Mouse (Mus musculus): Measurements from ENCODE around the gene Rnf8. TPM values are rescaled to one million over a fixed set of nuclear protein-coding genes. Genes with fewer than 3 reads are reported as not detected.

Gene Rnf8
- polyA plus RNA-seq, 1 experiment from 2014 or later: 104 TPM

GRCm38 (mm10) chr17:29628946-29629345 lies 14.4 kb downstream of the Rnf8 start:
- H3K9ac ChIP-seq: no peak overlapping the region
- no peaks in the 10 kb centered on the region for H3K9me3 ChIP-seq (replicated peaks)
- ATAC-seq: no peak
- no peaks in the 10 kb centered on the region for H3K4me1 ChIP-seq
- no peaks in the 10 kb centered on the region for H3K27me3 ChIP-seq
- H3K4me2 ChIP-seq: no peak overlapping the region
- no peak overlapping the region for H3K27ac ChIP-seq
- H3K36me3 ChIP-seq (ENCODE audit: poor library complexity, severe bottlenecking): peaks cover 97% of the 10 kb centered on the region
- WGBS: 83% methylated on average over 5 of the region's 5 CpGs
- no peak overlapping the region for H3K4me3 ChIP-seq

DNA sequence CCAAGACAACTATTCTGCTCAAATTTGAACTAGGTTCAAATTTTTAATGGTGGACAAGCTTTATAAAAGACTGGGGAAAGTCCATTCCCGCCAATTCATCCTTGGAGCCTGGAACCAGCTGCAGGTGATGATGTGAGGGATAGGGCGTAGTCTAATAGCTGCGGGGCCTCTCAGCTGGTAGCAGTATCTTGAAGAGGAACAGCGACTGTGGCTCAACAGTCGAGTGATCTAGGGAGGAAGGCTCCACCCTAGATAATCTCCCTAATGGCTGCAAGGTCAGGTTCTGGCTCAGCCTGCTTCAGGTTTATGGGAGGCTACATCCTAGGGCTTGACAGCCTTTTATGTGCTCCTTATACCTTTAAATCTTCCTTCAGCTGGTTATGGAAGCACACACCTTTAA lies 15.0 kb downstream of the Rnf8 start:
- ATAC-seq: no peak
- 94% methylated on average over 5 of the region's 5 CpGs for WGBS
- peaks cover 97% of the 10 kb centered on the region for H3K36me3 ChIP-seq (ENCODE audit: poor library complexity, severe bottlenecking)

DNA sequence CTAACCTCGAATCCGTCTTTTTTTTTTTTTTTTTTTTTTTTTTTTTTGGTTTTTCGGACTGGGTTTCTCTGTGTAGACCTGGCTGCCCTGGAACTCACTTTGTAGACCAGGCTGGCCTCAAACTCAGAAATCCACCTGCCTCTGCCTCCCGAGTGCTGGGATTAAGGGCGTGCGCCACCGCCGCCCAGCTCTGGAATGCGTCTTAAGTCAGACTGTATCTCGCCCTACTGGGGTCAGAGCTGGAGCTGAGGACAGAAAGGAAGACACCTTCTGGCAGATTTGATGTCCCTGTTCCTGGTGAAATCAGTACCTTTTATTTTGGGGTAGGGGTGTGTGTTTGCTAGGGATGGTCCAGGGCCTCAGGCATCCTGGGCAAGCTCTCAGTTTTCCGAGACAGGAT lies 17.7 kb downstream of the Rnf8 start:
- Histone ChIP-seq H3K4me1 (no peaks in the 10 kb centered on the region), H3K36me3 (ENCODE audit: poor library complexity, severe bottlenecking) (peaks cover 97% of the 10 kb centered on the region), H3K4me2 (no peak overlapping the region), H3K27me3 (no peaks in the 10 kb centered on the region), H3K9ac (no peak overlapping the region), H3K4me3 (no peak overlapping the region), H3K27ac (no peak overlapping the region), H3K9me3 (replicated peaks) (no peaks in the 10 kb centered on the region)
- WGBS: 97% methylated on average over 11 of the region's 11 CpGs
- no peak for ATAC-seq

More for the DNA sequence above, 15.0 kb downstream of the Rnf8 start:
- no peak overlapping the region for H3K27ac ChIP-seq
- H3K4me2 ChIP-seq: no peak overlapping the region
- H3K9me3 ChIP-seq (replicated peaks): no peaks in the 10 kb centered on the region
- no peaks in the 10 kb centered on the region for H3K27me3 ChIP-seq
- no peaks in the 10 kb centered on the region for H3K4me1 ChIP-seq
- no peak overlapping the region for H3K9ac ChIP-seq
- no peak overlapping the region for H3K4me3 ChIP-seq

DNA sequence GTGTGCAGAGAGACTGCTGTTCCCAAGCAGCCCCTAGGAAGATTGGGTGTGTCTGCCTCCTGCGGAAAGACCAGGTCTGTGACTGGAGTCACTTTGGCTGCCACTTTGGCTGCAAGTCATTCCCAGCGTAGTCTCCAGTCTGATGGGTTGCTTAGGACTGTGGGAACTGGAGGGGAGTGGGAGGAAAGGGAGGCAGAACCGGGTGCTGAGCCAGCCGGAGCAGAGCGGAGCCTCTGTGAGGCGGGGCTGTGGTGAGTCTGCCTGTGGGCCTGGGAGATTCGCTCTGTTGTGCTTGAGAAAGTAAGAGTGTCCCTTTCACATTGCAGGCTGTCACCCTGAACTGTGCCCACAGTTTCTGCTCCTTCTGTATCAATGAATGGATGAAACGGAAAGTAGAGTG lies 20.9 kb downstream of the Rnf8 start:
- Histone ChIP-seq H3K4me1 (no peaks in the 10 kb centered on the region), H3K4me3 (no peak overlapping the region), H3K9ac (no peak overlapping the region), H3K36me3 (ENCODE audit: poor library complexity, severe bottlenecking) (peaks cover 96% of the 10 kb centered on the region), H3K27ac (no peak overlapping the region), H3K4me2 (no peak overlapping the region), H3K9me3 (replicated peaks) (no peaks in the 10 kb centered on the region), H3K27me3 (no peaks in the 10 kb centered on the region)
- 92% methylated on average over 8 of the region's 8 CpGs for WGBS
- no peak for ATAC-seq

- WGBS: 75% methylated on average over 5 of the region's 5 CpGs
- H3K9ac ChIP-seq: no peak overlapping the region
- H3K4me1 ChIP-seq: no peaks in the 10 kb centered on the region
- H3K9me3 ChIP-seq (replicated peaks): no peaks in the 10 kb centered on the region
- no peaks in the 10 kb centered on the region for H3K27me3 ChIP-seq
- H3K4me3 ChIP-seq: no peak overlapping the region
- no peak overlapping the region for H3K27ac ChIP-seq
- ATAC-seq: no peak
- peaks cover 96% of the 10 kb centered on the region for H3K36me3 ChIP-seq (ENCODE audit: poor library complexity, severe bottlenecking)
- H3K4me2 ChIP-seq: no peak overlapping the region
Observed at GRCm38 (mm10) chr17:29636118-29636517, 21.5 kb downstream of the Rnf8 start.

DNA sequence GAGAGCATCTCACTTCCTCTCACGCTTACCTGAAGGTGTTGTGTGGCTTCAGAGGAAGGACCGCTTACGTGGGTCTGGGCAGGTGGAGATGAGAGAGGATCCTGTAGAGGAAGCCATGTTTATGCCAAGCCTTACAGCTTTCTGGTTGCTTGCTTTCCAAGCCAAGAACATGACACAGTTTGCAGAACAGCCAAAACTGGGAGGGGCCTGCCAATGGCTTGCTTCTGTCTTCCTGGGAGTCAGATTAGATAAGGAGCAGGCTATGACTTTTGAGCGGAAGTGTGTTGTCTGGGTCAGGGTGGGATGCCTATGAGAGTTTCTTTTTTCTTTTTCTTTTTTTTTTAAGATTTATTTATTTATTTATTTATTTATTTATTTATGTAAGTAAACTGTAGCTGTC lies 22.8 kb downstream of the Rnf8 start:
- no peak overlapping the region for H3K4me3 ChIP-seq
- H3K9me3 ChIP-seq (replicated peaks): no peaks in the 10 kb centered on the region
- no peak overlapping the region for H3K9ac ChIP-seq
- H3K36me3 ChIP-seq (ENCODE audit: poor library complexity, severe bottlenecking): peaks cover 98% of the 10 kb centered on the region
- no peak for ATAC-seq
- 97% methylated on average over 4 of the region's 4 CpGs for WGBS
- no peaks in the 10 kb centered on the region for H3K27me3 ChIP-seq
- no peak overlapping the region for H3K27ac ChIP-seq
- no peaks in the 10 kb centered on the region for H3K4me1 ChIP-seq
- no peak overlapping the region for H3K4me2 ChIP-seq

DNA sequence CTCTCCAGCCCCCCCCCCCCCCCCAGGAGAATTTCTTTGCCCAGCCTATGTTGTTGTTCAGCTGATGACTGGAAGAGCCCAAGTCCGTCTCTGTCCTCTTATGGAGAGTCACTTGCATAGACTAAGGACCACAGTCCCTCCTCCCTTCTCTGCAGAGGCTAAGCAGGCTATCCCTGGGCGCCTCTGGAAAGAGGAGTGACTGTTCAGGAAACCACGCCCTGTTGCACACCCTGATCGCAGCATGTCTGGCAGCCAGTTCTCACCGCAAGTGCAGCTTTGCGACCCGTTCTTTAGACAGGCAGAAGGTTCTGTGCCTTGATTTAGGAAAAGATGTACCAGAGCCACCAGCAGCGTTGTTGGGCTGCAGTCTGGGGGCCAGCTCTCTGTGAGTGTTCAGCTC lies 23.3 kb downstream of the Rnf8 start:
- ATAC-seq: no peak
- no peaks in the 10 kb centered on the region for H3K4me1 ChIP-seq
- H3K27ac ChIP-seq: no peak overlapping the region
- H3K4me3 ChIP-seq: no peak overlapping the region
- H3K9ac ChIP-seq: no peak overlapping the region
- H3K36me3 ChIP-seq (ENCODE audit: poor library complexity, severe bottlenecking): peaks cover 98% of the 10 kb centered on the region
- no peaks in the 10 kb centered on the region for H3K9me3 ChIP-seq (replicated peaks)
- no peak overlapping the region for H3K4me2 ChIP-seq
- no peaks in the 10 kb centered on the region for H3K27me3 ChIP-seq
- WGBS: 86% methylated on average over 8 of the region's 8 CpGs

GRCm38 (mm10) chr17:29640971-29641370 lies 26.4 kb downstream of the Rnf8 start:
- no peak overlapping the region for H3K4me3 ChIP-seq
- ATAC-seq: no peak
- no peak overlapping the region for H3K27ac ChIP-seq
- H3K9me3 ChIP-seq (replicated peaks): no peaks in the 10 kb centered on the region
- 93% methylated on average over 11 of the region's 11 CpGs for WGBS
- H3K9ac ChIP-seq: no peak overlapping the region
- H3K4me1 ChIP-seq: peaks cover 5% of the 10 kb centered on the region
- H3K27me3 ChIP-seq: no peaks in the 10 kb centered on the region
- peaks cover 80% of the 10 kb centered on the region for H3K36me3 ChIP-seq (ENCODE audit: poor library complexity, severe bottlenecking)
- no peak overlapping the region for H3K4me2 ChIP-seq

- H3K4me3 ChIP-seq: no peak overlapping the region
- no peaks in the 10 kb centered on the region for H3K9me3 ChIP-seq (replicated peaks)
- no peak overlapping the region for H3K9ac ChIP-seq
- peaks cover 5% of the 10 kb centered on the region for H3K4me1 ChIP-seq
- no peak for ATAC-seq
- H3K27ac ChIP-seq: no peak overlapping the region
- H3K27me3 ChIP-seq: no peaks in the 10 kb centered on the region
- H3K36me3 ChIP-seq (ENCODE audit: poor library complexity, severe bottlenecking): peaks cover 75% of the 10 kb centered on the region
- WGBS: 70% methylated on average over 3 of the region's 3 CpGs
- no peak overlapping the region for H3K4me2 ChIP-seq
Observed at GRCm38 (mm10) chr17:29642219-29642618, 27.6 kb downstream of the Rnf8 start.

DNA sequence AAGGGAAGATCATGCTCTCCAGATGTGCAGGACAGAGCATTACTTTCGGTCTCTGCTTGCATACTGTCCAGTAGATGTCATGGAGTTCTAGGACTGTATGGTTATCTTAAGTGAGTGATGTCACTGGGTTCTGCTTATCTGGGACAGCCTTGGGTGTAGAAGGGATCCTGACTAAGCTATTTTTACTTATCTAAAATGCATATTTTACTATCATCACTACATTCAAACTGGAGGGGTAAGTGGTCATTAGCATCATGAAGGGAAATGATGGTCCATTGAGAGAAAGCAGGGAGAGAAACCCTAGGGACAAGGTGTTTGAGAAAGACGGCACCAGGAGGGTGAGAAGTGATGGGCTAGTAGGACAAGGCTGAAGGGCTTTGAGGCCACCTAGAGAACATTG lies 43.7 kb downstream of the Rnf8 start:
- Histone ChIP-seq H3K9ac (no peak overlapping the region), H3K36me3 (ENCODE audit: poor library complexity, severe bottlenecking) (peaks cover 5% of the 10 kb centered on the region; the same call in 1 of the 2 replicates), H3K27me3 (no peaks in the 10 kb centered on the region), H3K9me3 (replicated peaks) (no peaks in the 10 kb centered on the region), H3K4me1 (peaks cover 9% of the 10 kb centered on the region), H3K4me2 (no peak overlapping the region), H3K4me3 (no peak overlapping the region), H3K27ac (no peak overlapping the region)
- no peak for ATAC-seq
- 90% methylated on average over 2 of the region's 2 CpGs for WGBS

DNA sequence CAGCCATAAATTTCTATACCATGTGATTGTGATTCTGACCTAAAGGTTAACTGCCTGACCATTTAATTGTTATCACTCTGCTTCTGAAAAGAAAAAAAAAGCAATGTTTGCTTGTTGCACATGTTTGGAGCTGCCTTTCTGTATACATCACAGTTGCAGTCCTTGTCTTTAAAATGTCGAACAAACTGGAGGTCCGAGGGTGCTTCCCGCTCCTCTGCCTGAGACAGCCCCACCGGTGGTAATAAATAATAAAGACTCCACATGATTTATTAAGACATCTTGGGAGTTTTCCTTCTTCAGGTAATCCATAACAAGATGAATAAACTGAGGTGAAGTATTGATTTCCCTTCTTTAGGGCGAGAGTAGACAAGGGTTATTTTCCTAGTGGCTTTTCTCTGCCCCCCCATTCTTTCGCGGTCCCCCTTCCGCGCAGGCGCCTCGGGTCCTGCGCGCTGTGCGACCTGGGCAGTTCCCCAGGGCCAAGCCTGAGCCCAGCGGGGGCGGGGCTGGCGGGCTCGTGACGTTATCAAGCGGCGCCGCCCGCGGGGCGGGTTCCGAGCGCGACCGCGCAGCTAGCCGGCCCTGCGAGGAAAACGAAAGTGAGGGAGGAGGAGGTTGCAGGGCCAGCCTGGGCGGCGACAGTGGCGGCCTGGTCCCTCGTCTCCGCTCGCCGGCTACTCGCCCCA lies 45.6 kb downstream of the Rnf8 start, which contains the start of gene Cmtr1:
Cmtr1 (plus strand) TSS at position 520 of the 686 bp plus-strand sequence.
- peaks cover 24% of the 10 kb centered on the region for H3K36me3 ChIP-seq (ENCODE audit: poor library complexity, severe bottlenecking)
- H3K27me3 ChIP-seq: no peaks in the 10 kb centered on the region
- peaks cover 9% of the 10 kb centered on the region for H3K4me1 ChIP-seq
- ATAC-seq: peak; percentile 98
- 2% methylated on average over 33 of the region's 41 CpGs for WGBS
- H3K4me2 ChIP-seq: peak within 1 kb of the TSS; percentile 88
- no peaks in the 10 kb centered on the region for H3K9me3 ChIP-seq (replicated peaks)
- H3K9ac ChIP-seq: peak within 1 kb of the TSS; percentile 96
- peak within 1 kb of the TSS; percentile 96 for H3K4me3 ChIP-seq
- H3K27ac ChIP-seq: peak within 1 kb of the TSS; percentile 91

DNA sequence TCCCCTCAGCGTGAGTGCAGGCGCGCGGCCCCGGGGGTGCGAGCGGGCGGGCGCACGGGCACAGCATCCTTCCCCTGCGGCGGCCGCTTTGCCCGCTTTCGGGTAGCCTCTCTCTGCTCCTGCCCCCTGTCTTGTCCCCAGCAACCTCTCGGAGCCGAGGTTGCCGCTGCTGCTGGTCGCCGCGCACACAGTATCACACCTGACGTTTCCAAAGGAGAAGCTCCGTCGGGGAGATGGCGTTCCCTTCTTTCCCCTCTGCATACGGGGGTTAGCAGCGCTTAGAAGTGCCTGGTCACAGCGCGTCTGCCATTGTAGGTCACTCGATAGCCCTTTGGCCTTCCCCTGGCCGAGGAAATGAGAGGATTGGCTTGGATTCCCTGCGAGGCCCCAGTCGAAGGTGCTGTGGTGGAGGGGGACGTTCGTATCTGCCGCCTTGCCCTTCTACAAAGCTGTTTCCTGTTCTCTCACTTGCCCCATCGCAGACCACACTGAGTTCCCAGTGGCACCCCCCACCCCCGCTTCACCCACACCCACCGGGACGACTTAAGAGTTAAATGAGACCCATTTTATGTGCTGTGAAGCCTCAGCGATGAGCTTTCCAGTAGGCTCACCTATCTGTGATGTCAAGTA lies 46.3 kb downstream of the Rnf8 start:
- no peaks in the 10 kb centered on the region for H3K27me3 ChIP-seq
- H3K9ac ChIP-seq: peak overlapping the region; percentile 96
- peaks cover 24% of the 10 kb centered on the region for H3K36me3 ChIP-seq (ENCODE audit: poor library complexity, severe bottlenecking)
- no peaks in the 10 kb centered on the region for H3K9me3 ChIP-seq (replicated peaks)
- 1% methylated on average over 40 of the region's 41 CpGs for WGBS
- peaks cover 9% of the 10 kb centered on the region for H3K4me1 ChIP-seq
- H3K4me3 ChIP-seq: peak overlapping the region; percentile 96
- peak overlapping the region; percentile 91 for H3K27ac ChIP-seq
- H3K4me2 ChIP-seq: peak overlapping the region; percentile 88
- ATAC-seq: peak; percentile 79
